Mouse (Mus musculus) CD8-positive naive resting alpha-beta T cell, adult 2 months (primary cell): ENCODE data around the gene Gm49359.
"Not testable (repeated sequence)": the region's sequence is repeated elsewhere in the genome, so short reads cannot be mapped to it uniquely, and the experiment has no call there.

ENCODE experiments used
- DNase-seq, 2 experiments: peaks; one replicate each; pipeline ENCODE4 v3.0.0; 2022; ENCODE audit warnings: low read depth in 2 of 2, low spot score in 2 of 2

Gm49359 gene

GRCm38 (mm10) chr13:62466424-62467334 lies at the start of gene Gm49359:
Gm49359 (minus strand) TSS chr13:62466832.
- DNase-seq = peak; percentile 76

GRCm38 (mm10) chr13:62510641-62511420 lies 44.2 kb upstream of the Gm49359 start:
- DNase-seq = not testable (repeated sequence)

- DNase-seq = not testable (repeated sequence)
Measured at GRCm38 (mm10) chr13:62472661-62473060, 6.0 kb upstream of the Gm49359 start.

GRCm38 (mm10) chr13:62469947-62470346 lies 3.3 kb upstream of the Gm49359 start:
- peak; percentile 67 to 68 for DNase-seq
